Mouse (Mus musculus) testis, adult 2 months (tissue): Measurements from ENCODE around the gene Eif2ak4.

ENCODE experiments used
- CTCF ChIP-seq: fragments of 200-500 bp; IDR thresholded peaks from 2 replicates; pipeline ENCODE4 v1.5.1; 2012; ENCODE audit warnings: low read depth, mild to moderate bottlenecking, inconsistent platforms, low read length, moderate library complexity; ENCODE audit not compliant: control insufficient read depth, insufficient read depth, insufficient replicate concordance
- POLR2A ChIP-seq: fragments of 200-500 bp; IDR thresholded peaks from 2 replicates; pipeline ENCODE4 v1.6.1; 2012; ENCODE audit warnings: low read depth, mild to moderate bottlenecking, inconsistent platforms, low read length, moderate library complexity; ENCODE audit not compliant: control insufficient read depth

DNA sequence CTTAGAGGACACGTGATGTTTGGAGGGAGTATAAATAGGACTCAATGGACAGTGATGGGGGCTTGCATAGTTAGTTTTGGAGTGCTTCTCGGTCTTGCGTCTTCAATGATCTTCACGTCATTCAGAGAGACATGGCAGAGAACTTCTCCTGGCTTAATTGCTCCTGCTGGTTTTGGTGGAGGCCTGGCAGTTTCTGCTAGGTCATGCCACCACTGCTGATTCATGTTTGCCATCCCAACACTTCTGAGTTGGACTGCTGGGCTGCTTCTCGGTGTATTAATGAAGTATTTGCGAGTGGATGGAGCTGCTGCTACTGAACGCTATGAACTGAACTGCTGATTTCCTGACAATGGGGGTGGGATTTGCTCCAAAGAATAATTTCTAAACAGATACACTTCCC is 92.5 kb downstream of the Eif2ak4 start:
- TF ChIP-seq POLR2A (no peak), CTCF (no peak)
